Mouse (Mus musculus) hindbrain, embryonic 12.5 days (tissue): Measurements from ENCODE around the gene Mtch1. TPM values are rescaled to one million over a fixed set of nuclear protein-coding genes. Genes with fewer than 3 reads are reported as not detected.

ENCODE experiments used
- ATAC-seq: fragments of 200-750 bp; cut with Nextera tagmentation; 2 replicates; pipeline ENCODE4 v1.8.0; 2017; ENCODE audit warnings: moderate TSS enrichment; ENCODE audit not compliant: low FRiP score
- H3K27ac ChIP-seq: fragments of 300-500 bp; sonication (generic); 2 replicates; pipeline ENCODE4 v1.5.1; 2016; ENCODE audit warnings: mild to moderate bottlenecking
- H3K27me3 ChIP-seq: fragments of 300-500 bp; sonication (generic); 2 replicates; pipeline ENCODE4 v1.6.1; 2016; ENCODE audit warnings: mild to moderate bottlenecking
- H3K36me3 ChIP-seq: fragments of 300-500 bp; sonication (generic); 2 replicates; pipeline ENCODE4 v1.6.1; 2016; ENCODE audit warnings: mild to moderate bottlenecking
- H3K4me1 ChIP-seq: fragments of 300-500 bp; sonication (generic); 2 replicates; pipeline ENCODE4 v1.6.1; 2016
- H3K4me2 ChIP-seq: fragments of 300-500 bp; sonication (generic); replicated peaks from 2 replicates; pipeline ENCODE4 v1.6.1; 2016; ENCODE audit warnings: mild to moderate bottlenecking
- H3K4me3 ChIP-seq: fragments of 300-500 bp; sonication (generic); 2 replicates; pipeline ENCODE4 v1.5.1; 2016; ENCODE audit warnings: mild to moderate bottlenecking
- H3K9ac ChIP-seq: fragments of 300-500 bp; sonication (generic); 2 replicates; pipeline ENCODE4 v1.6.1; 2016; ENCODE audit warnings: mild to moderate bottlenecking, moderate library complexity
- H3K9me3 ChIP-seq: fragments of 300-500 bp; sonication (generic); replicated peaks from 2 replicates; pipeline ENCODE4 v1.6.1; 2016; ENCODE audit warnings: mild to moderate bottlenecking
- WGBS: fragments of 180-500 bp; shearing (Covaris S2); methylation state at CpG from one replicate; pipeline ENCODE4 v1.1.7; 2016; 5-methylcytosine and 5-hydroxymethylcytosine counted together
- polyA plus RNA-seq: library from polyadenylated mRNA; unstranded; fragments of >200 nt; fragmentation: Nextera tagmentation; extraction: Ambion mirVana; gene quantifications from 2 replicates; pipeline ENCODE4 v1.2.1, GENCODE M21; 2016

Gene Mtch1
- polyA plus RNA-seq, 1 experiment from 2014 or later: 466 TPM

DNA sequence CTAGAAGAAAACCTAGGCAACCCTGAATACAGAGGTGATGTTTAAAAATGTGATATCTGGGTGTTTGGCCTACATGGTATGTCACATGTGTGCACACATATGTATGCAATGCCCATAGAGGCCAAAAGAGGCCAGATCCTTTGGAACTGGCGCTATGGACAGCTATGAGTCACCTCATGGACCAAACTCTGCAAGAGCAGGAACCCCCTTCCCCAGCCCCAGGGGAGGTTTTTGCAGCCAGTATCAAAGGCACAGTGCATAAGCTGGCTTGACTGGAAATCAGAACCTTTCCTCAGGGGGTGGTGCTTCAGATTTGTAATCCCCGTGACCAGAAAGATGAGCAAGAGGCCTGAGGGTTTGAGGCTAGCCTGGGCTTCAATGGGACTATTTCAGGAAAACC, 35.7 kb downstream of the Mtch1 start:
- 88% methylated on average over 2 of the region's 2 CpGs for WGBS
- Histone ChIP-seq H3K9ac (no peak overlapping the region), H3K27me3 (no peaks in the 10 kb centered on the region), H3K27ac (no peak overlapping the region), H3K9me3 (no peaks in the 10 kb centered on the region), H3K4me1 (0 out of 2 replicates have a peak, but pooled peaks cover 7% of the 10 kb centered on the region), H3K4me2 (no peak overlapping the region), H3K4me3 (no peak overlapping the region), H3K36me3 (no peaks in the 10 kb centered on the region)
- ATAC-seq: no peak

DNA sequence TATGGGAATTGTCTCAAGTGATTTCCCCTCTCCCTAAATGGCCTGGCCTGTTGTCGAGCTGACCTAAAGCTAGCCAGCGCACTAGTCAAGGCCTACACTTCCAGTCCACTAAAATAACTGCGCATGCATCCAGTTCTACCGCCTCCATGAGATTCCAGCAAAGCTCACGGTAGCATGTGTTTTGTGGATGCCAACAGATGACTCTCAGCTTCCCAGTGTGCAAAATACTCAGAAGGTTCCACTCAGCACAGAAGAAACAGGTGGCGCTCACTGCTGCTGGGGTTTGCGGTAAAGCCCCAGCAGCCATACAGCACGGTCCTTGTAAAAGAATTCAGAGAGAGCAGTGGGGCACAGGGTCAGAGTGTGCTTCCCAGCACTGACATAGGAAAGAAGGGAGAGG, 36.1 kb downstream of the Mtch1 start:
- no peak for ATAC-seq
- Histone ChIP-seq H3K4me3 (no peak overlapping the region), H3K36me3 (no peaks in the 10 kb centered on the region), H3K27me3 (no peaks in the 10 kb centered on the region), H3K9me3 (no peaks in the 10 kb centered on the region), H3K27ac (no peak overlapping the region), H3K4me2 (no peak overlapping the region), H3K9ac (no peak overlapping the region), H3K4me1 (0 out of 2 replicates have a peak, but pooled peaks cover 7% of the 10 kb centered on the region)
- WGBS: 89% methylated on average over 8 of the region's 8 CpGs

DNA sequence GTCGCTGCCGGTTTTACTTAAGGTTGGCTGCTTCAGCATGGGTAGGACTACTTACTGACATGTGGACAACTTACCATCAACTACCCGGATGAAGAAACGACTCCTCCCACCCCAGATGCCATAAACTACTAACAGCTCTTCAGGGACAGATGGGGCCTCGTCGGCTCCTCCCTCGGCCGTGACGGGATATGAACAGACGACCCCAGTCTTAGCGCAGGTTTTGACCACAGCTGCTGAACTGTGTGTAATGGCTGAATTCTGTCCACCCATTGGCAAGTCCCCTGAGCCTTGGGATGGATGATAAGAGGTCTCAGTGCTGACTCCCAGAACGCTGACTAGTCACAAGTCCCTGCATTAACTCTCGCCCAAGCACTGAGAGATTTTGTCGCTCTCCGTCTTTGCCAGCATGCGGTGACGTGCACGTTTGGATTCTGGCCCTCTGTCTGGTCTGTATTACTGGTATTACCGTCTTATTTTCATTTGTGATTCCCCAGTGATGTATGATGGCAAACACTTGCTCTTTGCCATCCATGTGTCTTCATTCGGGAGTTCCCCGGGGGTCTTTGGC, 37.6 kb downstream of the Mtch1 start:
- 74% methylated on average over 21 of the region's 21 CpGs for WGBS
- H3K9me3 ChIP-seq: no peaks in the 10 kb centered on the region
- H3K4me1 ChIP-seq: peaks cover 9% of the 10 kb centered on the region
- H3K4me3 ChIP-seq: no peak overlapping the region
- H3K27me3 ChIP-seq: no peaks in the 10 kb centered on the region
- no peak overlapping the region for H3K4me2 ChIP-seq
- no peaks in the 10 kb centered on the region for H3K36me3 ChIP-seq
- ATAC-seq: no peak
- no peak overlapping the region for H3K27ac ChIP-seq
- H3K9ac ChIP-seq: no peak overlapping the region

- Histone ChIP-seq H3K4me2 (no peak overlapping the region), H3K4me1 (peaks cover 21% of the 10 kb centered on the region), H3K36me3 (peaks cover 14% of the 10 kb centered on the region), H3K4me3 (no peak overlapping the region), H3K9me3 (no peaks in the 10 kb centered on the region), H3K27me3 (no peaks in the 10 kb centered on the region), H3K27ac (no peak overlapping the region), H3K9ac (no peak overlapping the region)
- ATAC-seq: no peak
- 50% methylated on average over 7 of the region's 7 CpGs for WGBS
Measured at GRCm38 (mm10) chr17:29305871-29306270, 41.9 kb downstream of the Mtch1 start.

- Histone ChIP-seq H3K27me3 (no peaks in the 10 kb centered on the region), H3K4me2 (no peak overlapping the region; the same call in 1 of the 2 replicates), H3K4me1 (peaks cover 21% of the 10 kb centered on the region), H3K36me3 (peaks cover 20% of the 10 kb centered on the region), H3K27ac (no peak overlapping the region), H3K9me3 (no peaks in the 10 kb centered on the region), H3K4me3 (no peak overlapping the region), H3K9ac (peak overlapping the region; percentile 23; the same call in 1 of the 2 replicates)
- WGBS: 18% methylated on average over 15 of the region's 15 CpGs
- no peak for ATAC-seq
Measured at GRCm38 (mm10) chr17:29305058-29305806, 42.5 kb downstream of the Mtch1 start.

DNA sequence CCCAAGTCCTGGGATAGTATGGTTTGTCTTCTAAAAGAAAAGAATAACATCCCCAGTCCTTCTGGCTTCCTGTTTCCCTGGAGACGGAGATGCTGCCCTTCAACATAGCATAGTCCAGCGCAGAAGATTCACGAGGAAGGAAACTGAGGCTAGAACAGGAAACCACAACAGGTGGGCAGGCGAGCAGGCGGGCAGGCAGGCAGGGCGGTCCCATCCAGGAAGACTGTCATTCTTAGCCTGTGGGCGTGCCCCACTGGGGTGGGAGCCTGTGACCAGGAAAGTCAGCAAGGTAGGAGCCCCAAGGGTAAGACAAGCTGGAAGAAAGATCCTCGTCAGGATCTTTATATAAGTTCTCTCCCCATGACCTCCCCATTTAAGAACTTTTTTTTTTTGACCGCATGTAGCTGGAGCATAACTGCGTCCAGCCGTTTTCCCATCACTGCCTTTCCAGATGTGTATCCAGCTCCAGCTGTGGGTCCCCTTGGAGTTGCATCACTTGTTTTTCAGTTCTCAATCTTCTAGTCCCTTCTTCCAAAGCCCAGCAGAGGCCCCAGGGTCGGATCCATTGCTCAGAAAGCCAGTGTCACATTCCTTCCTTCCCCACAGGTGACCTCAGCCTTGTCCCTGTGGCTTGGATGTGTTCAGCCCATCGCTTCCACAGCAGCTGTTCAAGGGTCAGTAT, 43.2 kb downstream of the Mtch1 start:
- H3K36me3 ChIP-seq: peaks cover 27% of the 10 kb centered on the region
- 63% methylated on average over 13 of the region's 13 CpGs for WGBS
- H3K27ac ChIP-seq: no peak overlapping the region
- no peaks in the 10 kb centered on the region for H3K9me3 ChIP-seq
- H3K27me3 ChIP-seq: no peaks in the 10 kb centered on the region
- no peak for ATAC-seq
- no peak overlapping the region for H3K9ac ChIP-seq
- H3K4me2 ChIP-seq: no peak overlapping the region; the same call in 1 of the 2 replicates
- peaks cover 21% of the 10 kb centered on the region for H3K4me1 ChIP-seq
- H3K4me3 ChIP-seq: no peak overlapping the region

GRCm38 (mm10) chr17:29303856-29304255, 43.9 kb downstream of the Mtch1 start:
- no peak for ATAC-seq
- Histone ChIP-seq H3K4me2 (no peak overlapping the region), H3K27me3 (no peaks in the 10 kb centered on the region), H3K4me3 (no peak overlapping the region), H3K4me1 (peaks cover 21% of the 10 kb centered on the region), H3K27ac (no peak overlapping the region), H3K9ac (no peak overlapping the region), H3K9me3 (no peaks in the 10 kb centered on the region), H3K36me3 (peaks cover 32% of the 10 kb centered on the region)
- 62% methylated on average over 3 of the region's 3 CpGs for WGBS

GRCm38 (mm10) chr17:29303087-29303486, 44.6 kb downstream of the Mtch1 start:
- WGBS: 44% methylated on average over 3 of the region's 3 CpGs
- no peak for ATAC-seq

DNA sequence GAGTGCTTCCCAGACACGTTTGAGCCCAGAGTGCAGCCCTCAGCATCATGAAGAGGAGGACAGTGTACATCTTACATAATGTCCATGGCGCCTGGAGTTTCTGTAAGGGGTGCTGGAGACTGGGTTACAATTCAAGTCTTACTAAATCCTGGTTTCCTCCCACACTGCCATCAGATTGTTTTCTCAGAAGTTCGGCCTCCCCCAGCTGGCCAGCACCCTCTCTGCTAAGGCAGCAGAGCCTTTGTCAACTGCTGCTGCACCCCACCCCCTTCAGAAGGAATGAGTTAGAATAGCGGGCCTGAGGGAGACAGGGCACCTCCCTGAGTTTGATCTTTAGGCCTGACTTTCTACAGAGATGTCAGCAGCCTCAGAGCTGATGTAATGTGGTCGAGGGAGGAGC, 45.6 kb downstream of the Mtch1 start:
- no peak for ATAC-seq
- Histone ChIP-seq H3K4me2 (no peak overlapping the region), H3K9ac (no peak overlapping the region), H3K9me3 (no peaks in the 10 kb centered on the region), H3K36me3 (peaks cover 44% of the 10 kb centered on the region), H3K4me3 (no peak overlapping the region), H3K27me3 (no peaks in the 10 kb centered on the region), H3K4me1 (peaks cover 21% of the 10 kb centered on the region), H3K27ac (no peak overlapping the region)
- 77% methylated on average over 5 of the region's 5 CpGs for WGBS

More at GRCm38 (mm10) chr17:29303087-29303486, 44.6 kb downstream of the Mtch1 start:
- Histone ChIP-seq H3K4me3 (no peak overlapping the region), H3K36me3 (peaks cover 38% of the 10 kb centered on the region), H3K27me3 (no peaks in the 10 kb centered on the region), H3K9me3 (no peaks in the 10 kb centered on the region), H3K9ac (no peak overlapping the region), H3K4me2 (no peak overlapping the region), H3K27ac (no peak overlapping the region), H3K4me1 (peaks cover 21% of the 10 kb centered on the region)

DNA sequence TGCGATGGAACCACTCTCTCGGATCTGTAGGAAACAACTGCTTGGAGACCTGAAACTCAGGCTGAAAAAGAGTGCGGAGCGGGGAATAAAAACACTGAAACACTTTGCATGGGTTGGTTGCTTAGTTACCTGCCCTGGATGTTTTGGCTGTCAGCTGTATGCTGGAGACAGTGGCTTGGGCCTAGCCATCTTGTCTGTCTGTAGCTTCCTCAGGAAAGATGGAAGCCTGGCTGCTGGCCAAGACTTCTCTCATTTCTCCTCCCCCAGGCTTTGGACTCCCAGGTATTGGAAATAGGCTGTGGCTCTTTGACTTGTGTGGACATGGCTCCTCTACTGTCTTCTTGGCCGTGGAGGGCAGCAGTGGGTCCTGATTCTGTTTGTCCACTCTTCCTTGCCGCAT, 46.3 kb downstream of the Mtch1 start:
- Histone ChIP-seq H3K4me2 (no peak overlapping the region), H3K27me3 (no peaks in the 10 kb centered on the region), H3K4me1 (peaks cover 21% of the 10 kb centered on the region), H3K9me3 (no peaks in the 10 kb centered on the region), H3K27ac (no peak overlapping the region), H3K4me3 (no peak overlapping the region), H3K36me3 (peaks cover 48% of the 10 kb centered on the region), H3K9ac (no peak overlapping the region)
- whole genome bisulfite sequencing: 97% methylated on average over 6 of the region's 6 CpGs
- ATAC-seq: no peak

DNA sequence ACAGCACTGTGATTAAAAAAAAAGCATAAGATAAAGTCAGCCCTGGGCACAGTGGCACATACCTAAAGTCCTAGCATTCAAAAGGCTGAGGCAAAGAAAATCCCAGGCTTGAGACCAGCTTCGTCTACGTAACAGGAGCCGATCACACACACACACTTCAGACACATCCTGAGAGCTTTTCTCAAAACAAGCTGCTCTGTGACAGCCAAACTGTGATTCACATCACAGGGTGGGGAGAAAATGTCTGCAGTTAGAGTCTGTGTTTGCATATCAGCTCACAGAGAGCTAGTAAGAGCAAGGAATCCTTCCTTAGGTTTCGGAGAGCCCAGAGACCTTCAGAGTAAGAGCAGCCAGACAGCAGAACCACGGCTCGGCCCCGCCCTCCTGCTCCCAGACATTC, 46.8 kb downstream of the Mtch1 start:
- Histone ChIP-seq H3K9me3 (no peaks in the 10 kb centered on the region), H3K4me2 (no peak overlapping the region), H3K4me3 (no peak overlapping the region), H3K36me3 (peaks cover 52% of the 10 kb centered on the region), H3K27ac (no peak overlapping the region), H3K9ac (no peak overlapping the region), H3K4me1 (peaks cover 21% of the 10 kb centered on the region), H3K27me3 (no peaks in the 10 kb centered on the region)
- 94% methylated on average over 7 of the region's 7 CpGs for WGBS
- ATAC-seq: no peak

DNA sequence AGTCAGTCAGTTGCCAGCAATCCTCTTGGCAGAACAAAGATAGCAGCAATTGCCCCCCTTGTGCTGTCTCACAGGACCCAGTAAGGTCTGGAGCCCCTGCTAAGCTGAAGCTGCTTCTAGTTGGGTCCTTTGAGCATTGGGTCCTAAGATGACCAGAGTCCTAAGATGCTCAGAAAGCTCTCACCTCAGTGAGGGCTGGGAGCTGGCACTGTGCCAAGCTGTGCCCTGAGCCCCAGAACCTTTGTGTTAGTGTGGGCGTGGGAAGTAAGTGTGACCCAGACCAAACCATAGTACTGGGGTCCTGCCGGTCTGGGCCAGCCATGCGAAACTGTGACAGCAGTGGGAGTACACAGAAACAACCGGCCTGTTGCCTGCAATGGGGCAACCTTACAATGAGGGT, 48.5 kb downstream of the Mtch1 start:
- WGBS: 93% methylated on average over 4 of the region's 4 CpGs

More for the DNA sequence above, 48.5 kb downstream of the Mtch1 start:
- peaks cover 7% of the 10 kb centered on the region; the same call in 1 of the 2 replicates for H3K4me1 ChIP-seq
- H3K27ac ChIP-seq: no peak overlapping the region
- no peak overlapping the region for H3K4me2 ChIP-seq
- no peak overlapping the region for H3K9ac ChIP-seq
- no peak for ATAC-seq
- H3K27me3 ChIP-seq: no peaks in the 10 kb centered on the region
- H3K36me3 ChIP-seq: peaks cover 69% of the 10 kb centered on the region
- H3K9me3 ChIP-seq: no peaks in the 10 kb centered on the region
- H3K4me3 ChIP-seq: no peak overlapping the region
